Mouse (Mus musculus) cerebellum, postnatal 25 days (tissue): ENCODE data around the gene Aars2.

Source experiments
- DNase-seq, 2 experiments: peaks; one replicate each; pipeline ENCODE4 v3.0.0; 2021; ENCODE audit warnings: mixed read lengths in 2 of 2

Gene Aars2

DNA sequence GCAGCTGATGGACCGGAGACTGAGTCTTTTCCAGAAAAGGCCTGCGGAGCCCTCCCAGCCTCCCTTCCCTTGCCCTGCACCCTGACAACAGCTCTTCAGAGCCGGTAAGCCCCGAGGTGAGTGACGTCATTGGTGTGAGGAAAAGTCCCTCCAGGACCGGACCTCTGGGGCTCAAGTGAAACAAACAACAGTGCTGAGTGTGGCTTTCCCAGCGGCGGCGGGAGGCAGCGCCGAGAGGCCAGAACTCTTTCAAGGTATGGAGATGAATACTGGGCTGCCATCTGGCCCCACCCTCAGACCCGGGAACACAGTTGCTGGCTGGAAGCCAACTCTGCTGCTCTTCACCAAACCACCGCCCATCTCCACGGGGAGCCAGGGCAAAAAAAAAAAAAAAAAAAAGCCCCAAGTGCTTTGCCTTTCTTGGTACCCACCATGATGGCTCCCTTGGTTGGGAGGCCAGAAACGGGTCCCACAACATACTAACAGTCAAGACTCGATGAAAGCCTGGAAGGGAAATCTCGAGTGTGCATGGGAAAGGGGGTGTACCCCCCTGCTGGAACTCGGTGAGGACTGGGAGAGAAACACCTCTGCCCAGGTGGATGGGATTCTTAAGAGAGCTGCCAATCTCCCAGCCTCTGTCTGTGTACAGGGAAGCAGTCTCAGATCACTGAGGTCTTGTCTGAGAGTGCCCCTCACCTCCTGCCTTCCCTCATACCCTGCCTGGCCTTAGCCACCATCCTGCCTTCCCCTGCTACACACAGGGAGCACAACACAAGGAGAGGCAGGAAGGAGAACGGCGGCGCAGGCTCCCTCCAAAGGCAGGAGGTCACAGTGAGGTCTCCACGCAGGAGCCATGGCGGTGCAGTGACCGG lies 37.6 kb downstream of the Aars2 start:
- peak; percentile 69 to 77 for DNase-seq

DNA sequence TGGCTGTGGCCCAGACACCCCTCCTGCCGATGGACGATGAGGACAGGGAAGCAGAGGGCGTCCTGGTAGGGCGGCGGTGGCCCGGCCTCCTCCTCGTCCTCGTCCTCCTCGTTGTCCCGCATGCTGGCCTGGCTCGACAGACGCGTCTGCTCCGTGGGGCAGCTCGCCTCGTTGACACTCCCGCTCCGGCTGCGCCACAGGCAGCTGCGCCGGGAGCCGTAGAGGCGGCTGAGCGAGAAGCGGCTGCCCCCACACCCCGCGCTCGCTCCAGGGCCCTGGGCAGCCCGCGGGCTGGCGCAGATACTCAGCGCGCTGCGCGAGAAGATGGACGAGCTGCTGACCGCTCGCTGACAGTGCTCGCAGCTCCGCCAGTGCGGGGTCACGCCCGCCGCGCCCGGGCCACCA lies 38.2 kb downstream of the Aars2 start:
- peak in 1 of 2 experiments; percentile 77 for DNase-seq

DNA sequence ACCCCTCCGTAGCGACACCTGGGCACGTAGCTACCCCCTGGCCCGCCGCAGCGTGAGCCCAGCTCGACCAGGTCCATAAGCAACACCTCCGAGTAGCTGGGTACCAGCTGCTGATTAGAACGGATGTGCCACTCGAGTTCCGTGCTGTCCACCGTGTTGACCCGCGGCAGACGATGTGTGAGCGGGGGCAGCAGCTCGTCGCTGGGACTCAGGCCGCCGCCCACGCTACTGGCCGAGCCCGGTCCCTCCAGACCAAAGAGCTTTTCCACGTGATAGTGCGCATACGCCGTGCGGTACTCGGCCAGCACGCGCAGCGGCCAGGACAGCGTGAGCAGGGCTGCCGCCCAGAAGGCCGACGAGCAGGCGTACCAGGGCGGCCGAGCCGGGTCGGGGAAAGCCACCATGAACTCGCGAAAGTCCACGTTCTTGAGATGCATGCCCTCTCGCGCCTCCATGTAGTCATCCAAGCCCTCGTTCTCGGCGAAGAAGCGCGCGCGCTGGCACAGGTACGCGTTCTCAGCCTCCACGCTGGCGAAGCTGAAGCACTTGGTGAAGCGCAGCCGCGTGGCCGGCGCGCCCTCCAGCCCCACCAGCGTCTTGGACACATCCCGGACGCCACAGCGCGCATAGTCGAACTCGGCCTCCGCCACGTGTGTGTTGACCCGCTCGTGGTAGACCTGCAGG lies 38.8 kb downstream of the Aars2 start:
- DNase-seq = peak; percentile 72 to 80

DNA sequence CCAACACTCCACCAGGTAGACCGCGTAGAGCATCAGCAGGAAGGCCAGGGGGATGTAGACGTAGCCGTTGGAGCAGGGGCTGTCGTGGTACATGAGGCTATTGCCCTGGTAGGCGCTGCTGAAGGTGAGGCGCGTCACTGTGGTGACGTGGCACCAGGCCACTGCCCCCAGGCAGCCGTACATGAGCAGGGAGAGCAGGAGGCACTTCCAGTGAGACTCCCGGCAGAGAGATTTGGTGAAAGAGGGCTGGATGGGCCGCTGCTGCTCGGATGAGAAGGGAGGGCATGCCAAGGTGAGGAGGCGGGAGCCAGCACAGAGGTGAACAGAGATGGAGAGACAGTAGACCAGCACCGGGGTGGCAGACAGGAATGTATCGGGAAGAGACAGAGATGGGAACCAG lies 40.3 kb downstream of the Aars2 start:
- DNase-seq = peak; percentile 78 to 79

DNA sequence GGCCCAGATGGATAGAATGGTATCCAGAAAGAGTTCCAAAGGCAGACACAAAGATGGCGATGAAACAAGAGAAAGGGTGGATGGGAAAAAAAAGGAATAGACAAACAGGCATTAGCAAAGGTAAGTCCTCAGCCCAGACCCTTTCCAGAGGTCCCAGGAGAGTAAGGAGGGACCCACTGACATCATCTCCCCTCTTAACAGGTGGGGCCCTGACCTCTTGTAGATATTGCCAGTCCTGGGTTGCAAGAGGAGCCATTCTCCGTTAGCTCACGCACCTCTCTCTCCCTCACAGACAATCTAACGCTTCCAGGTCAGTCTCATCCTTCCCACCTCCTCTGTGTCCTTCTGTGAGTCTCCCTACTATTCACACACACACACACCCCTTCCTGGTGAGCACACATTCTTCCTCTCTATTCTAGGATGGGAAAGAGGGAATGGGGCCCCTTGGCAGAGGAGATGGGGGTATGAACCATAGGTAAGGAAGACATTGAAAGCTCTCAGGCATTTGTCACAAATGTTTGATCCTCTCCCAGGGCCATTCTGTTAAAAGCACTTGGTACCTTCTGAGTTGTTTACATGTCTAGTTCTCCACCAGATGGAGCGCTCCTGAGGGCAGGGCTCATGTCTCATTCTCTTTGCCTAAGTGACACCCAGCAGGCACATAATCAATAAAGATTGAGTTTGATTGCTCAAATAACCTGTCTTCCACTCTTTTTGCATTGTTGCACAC lies 41.0 kb downstream of the Aars2 start:
- peak; percentile 69 to 71 for DNase-seq

DNA sequence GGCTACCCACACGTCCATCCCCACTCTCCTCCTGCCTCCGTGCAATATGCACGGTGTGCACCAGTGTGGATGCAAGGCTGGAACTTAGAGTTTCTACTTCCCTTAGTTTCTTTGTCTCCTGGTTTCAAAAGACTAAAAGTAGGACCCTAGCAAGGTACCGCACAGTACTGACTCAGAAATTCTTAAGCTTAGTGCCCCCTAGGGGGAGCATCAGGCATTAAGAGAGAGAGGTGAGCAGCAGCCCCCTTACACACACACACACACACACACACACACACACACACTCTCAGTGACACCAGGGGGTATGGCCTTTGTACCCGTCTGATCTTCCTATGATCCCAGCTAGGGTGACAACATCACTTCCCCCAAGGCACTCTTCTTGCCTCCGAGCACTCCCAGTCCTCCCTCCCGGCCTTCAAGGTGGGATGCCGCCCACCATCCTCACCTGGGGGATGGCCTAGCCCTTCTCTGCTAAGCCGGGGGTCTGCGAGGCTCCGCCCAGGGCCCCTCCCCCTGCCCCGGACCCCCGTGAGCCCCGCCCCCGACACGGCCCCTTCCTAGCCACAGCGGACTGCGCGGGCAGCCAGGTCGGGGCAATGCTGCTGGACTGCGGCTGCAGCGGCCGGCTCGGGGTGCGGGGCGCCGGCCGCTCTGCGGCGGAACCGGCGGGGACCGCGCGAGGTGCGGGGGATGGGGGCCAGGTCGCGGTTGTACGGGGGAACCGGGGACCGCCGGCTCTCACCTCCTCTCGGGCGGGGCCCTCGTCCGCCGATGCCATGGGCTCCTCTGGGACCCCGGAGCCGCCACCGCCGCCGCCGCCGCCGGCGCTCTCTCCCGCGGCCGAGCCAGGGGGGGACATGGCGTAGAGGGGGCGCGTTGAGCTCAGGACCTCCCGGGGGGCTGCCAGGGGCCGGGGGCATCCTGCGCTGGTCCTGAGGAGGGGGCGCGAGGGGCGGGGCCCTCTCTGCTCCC lies 42.2 kb downstream of the Aars2 start:
- DNase-seq = peak; percentile 79 to 85

DNA sequence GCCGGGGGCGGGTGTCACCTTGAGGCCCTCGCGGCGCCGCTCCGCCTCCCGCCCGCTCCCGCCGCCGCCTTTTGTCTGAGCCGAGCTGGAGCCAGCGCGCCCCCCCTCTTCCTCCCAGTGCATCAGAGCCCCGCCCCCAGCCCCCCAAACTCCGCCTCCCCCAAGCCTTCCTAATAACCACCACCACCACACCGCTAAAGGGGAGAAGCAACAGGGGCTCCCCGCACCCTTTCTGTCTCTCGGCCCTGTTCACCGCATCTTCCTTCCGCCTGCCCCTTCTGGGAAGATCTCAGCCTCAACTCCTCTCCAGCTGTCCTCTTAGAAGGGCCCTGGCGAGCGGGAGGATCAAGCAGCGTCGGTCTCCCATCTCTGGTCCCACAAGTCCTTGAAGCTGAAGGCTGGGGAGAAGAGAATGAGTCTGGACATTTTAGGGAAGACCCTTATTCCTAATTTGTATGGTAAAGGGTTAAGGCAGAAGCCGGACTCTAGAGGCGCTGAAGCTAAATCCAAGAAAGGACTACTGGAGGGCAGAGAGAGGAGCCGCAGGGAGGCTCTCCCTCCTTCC lies 43.1 kb downstream of the Aars2 start, which contains the start of gene Tmem151b:
Gene Tmem151b, minus strand, starts transcription at position 61 of the 565 bp plus-strand sequence.
- peak; percentile 85 to 94 for DNase-seq

DNA sequence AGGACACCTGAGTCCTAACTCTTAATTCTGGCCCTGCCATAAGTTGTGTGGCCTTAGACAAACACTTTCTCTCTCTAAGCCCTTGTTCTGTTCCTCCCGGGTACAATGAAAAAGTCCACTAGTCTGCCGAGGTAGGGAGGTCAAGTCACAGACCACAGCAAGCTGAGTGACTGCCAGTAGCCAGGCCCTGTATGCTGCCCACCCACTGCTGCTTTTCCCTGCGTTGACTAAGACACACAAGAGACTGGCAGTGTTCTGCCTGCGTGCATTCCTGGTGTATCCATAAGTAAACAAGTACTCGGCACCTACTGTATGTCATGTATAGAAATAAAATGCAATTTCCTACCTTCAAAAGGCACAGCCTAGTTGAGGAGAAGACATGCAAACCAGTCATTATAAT lies 43.6 kb downstream of the Aars2 start:
- DNase-seq = peak; percentile 43 to 47

DNA sequence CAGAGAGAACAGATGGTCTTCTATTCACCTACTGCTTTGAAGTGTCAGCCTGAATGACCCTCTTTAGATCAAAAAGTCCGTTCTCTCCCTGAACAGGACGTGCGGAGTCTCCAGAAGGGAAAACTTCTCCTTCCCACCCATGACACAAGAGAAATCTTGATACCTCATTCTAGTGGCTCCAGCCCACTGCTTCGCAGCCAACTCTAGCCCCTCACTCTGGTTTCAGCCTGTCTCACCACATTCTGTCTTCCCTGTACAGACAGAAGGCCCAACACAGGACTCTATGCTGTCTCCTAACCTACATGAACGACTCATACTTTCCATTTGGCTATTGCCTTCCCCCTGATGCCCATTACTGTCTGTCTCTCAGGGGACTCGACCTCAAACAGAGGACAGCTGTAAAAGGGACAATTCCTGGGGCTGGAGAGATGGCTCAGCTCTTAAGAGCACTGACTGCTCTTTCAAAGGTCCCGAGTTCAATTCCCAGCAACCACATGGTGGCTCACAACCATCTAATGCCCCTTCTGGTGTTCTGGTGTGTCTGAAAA lies 44.7 kb downstream of the Aars2 start:
- no peak for DNase-seq

DNA sequence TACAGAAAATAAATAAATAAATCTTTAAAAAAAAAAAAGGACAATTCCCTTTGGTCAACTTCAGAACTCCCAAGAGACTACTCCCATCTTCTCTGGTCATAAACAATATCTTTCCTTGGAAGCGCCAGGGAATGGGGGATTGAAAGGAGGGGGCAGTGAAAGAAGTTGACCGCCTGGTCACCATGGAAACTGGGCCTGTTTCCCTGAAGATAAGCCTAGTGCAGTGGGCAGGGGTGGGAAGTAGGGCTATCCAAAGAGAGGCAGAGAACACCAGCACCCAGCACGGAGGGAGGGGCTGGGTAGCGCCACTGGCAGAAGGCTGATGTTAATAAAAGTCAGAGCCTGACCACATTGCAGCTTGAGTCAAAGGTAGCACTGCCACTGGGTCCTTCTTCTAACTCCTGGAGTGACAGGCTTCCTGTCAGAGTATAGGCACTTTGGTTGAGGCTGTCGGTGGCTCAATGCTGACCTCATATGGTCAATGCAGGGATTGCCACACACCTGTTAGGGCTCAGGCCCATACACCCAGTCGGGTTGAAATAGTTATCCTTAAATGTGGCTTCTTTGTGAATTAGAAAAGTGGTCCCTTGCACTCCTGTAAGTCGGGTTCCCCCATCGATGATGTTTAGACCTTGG lies 45.3 kb downstream of the Aars2 start:
- peak; percentile 93 to 94 for DNase-seq

DNA sequence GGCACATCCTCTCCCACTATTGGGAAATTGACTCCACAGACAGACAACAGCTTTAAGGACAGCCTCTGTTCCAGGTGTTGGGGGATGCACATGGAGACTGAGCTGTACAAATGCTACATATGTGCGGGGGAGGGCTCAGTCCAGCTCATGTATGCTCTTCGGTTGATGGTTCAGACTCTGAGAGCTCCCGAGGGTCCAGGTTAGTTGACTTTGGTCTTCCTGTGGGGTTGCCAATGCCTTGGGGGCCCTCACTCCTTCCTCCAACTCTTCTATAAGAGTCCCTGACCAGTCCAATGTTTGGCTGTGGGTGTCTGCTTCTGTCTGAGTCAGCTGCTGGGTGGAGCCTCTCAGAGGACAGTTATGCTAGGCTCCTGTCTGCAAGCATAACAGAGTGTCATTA lies 46.4 kb downstream of the Aars2 start:
- no peak for DNase-seq

DNA sequence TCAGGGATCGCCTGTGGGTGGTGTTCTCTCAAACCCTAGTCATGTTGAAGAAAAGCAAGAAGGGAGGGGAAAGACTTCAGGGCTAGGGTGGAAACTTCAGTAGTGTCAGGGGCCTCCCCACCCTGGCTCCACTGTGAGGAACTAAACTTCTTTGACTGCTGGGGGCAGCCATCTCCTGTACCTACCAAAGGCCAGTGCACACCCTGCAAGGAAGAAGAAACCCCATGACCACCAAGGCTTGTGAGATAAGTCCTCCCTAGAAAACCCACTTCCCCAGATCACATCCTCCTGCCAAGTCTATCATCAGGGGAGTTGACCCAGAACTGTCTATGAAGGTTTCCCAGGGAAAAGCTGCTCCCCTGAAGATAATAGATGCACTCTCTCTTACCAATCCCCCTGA lies 47.8 kb downstream of the Aars2 start:
- DNase-seq = no peak

DNA sequence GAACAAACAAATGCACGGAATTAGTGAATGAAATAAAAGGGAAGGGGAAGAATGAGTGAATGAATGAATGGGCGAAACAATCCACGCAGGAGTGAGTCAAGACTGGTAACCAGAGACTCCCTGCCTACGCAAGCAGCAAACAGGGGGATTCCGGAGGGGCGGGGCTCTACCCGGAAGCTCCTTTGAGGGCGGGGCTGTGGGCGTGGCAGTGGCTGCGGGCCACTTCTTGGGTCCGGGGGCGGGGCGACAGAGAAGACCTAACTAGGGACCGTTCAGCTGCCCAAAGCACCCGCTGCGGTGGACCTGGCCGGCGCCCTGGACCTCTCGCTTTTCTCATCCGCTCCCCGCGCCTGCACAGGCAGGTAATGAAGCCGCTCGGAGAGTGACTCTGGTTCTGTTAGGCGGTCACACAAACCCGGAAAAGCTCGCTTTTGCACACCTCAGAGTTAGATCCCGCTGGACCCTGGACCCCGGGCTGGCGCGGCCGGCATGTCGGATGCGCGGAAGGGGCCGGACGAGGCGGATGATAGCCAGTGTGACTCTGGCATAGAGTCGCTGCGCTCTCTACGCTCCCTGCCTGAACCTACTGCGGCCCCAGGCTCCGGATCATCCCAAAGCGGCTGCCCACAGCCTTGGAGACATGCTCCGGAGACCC lies 48.9 kb downstream of the Aars2 start, which contains the start of gene Nfkbie:
Gene Nfkbie, plus strand, starts transcription at position 252 of the 655 bp plus-strand sequence.
- peak; percentile 95 to 98 for DNase-seq

DNA sequence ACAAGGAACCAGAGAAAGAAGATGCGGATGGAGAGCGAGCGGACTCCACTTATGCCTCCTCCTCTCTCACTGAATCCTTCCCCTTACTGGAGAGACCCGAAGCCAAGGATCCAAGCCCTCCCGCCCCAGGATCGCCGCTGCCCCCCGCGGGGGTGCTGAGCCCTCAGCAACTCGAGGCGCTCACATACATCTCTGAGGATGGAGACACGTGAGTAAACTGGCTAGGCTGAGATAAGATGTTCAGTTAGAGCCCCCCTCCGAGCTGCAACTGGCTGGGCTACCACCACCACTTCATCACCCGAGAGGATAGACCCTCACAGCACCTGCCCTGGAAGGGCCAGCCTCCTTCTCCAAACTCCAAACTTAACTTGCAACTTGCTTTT lies 49.5 kb downstream of the Aars2 start:
- DNase-seq = peak in 1 of 2 experiments; percentile 53

DNA sequence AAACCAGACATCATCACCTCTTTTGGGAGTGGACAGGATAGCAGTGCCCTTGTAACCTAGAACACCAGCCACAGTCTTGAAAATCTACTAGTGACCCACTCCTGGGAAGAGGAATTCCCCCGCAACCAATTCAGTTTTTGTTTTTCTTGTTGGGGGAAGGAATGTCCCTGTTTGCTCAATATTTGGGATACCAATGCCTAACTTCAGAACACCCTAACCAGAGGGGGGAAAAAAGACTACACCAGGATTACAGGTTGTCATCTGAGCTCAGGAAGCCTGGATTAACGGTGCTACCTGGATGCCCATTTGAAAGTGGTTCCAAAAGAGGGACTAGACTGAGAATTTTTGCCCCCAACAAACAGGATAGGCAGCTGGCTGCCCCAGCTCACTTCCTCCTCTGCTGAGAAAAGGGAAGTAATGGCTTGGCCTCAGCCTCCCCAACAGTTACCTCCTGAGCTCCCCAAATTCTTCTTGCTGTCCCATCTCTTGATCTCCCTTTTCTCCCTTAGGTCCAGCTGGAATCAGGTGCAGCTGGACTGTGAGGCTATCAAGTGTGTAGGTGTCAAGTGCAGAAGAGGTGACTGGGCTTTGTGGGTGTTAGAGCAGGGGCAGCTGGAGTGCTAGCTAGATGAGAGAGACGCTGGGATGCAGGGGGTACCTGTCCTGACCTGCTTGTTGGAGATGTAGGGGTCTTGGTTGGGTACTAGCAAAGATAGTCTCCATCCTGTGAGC lies 50.0 kb downstream of the Aars2 start:
- no peak for DNase-seq

DNA sequence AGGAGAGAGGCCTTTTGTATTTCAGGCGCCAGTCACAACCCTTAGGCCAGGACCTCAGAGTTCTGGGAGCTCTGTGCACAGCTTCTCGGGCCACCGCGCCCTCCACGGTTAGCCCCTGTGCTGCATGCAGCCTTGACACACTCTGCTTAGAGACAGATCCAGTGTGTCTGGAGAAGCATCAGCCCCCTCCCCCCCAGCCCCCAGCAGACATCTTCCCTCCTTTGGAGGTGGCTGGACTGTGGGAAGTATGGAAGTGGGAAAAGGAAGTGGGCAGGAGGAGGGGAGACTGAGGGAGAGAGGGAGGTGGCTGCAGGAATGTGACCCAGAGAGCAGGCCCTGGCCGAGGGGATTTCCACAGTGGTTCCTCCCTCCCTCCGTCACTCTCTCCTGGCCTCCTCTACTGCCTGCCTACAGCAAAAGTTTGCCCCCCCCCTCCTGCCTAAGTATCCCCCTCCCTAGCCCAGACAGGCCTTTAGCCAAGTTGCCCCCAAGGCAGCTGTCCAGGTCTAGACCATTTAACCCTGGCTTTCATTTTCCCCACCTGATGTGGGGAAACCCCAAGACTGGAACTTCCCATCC lies 50.7 kb downstream of the Aars2 start:
- no peak for DNase-seq

DNA sequence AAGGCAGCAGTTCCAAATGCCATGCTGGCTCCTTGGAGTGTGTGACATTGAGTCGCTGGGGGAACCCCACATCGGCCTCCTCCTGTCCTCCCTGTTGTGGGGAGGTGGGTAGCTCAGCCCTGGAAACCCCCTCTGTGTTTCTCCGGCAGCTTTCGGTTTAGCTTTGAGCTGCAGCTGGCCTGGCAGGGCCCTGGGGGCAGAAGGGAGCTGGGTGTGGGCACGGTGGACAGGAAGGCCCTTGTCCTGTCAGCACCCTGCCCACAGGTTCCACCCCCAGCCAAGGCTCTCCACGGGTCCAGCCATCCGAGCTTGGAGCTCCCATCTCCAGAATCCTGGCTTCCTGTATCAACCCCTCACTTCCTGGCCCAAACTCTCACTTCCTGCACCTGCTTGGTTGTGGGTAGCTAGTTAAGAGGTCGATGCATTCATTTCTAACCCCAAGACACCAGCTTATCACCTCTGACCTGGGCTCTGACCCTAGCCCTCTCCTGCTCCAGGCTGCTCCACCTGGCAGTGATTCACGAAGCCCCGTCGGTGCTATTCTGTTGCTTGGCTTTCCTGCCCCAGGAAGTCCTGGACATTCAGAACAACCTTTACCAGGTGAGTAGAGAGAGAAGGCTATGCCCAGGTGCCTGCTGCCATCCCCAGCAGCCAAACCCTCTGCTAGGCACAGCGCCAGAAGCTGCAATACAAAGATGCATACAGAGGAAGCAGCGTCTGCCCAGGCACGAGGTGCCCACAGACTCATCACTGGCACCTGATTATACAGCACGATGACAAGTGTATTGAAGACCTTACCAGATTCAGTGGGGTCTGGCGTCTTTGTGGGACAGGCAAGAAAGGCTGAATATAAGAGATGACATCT lies 51.6 kb downstream of the Aars2 start:
- DNase-seq = peak; percentile 51 to 63
